Mouse (Mus musculus) ES-Bruce4 (cell line): ENCODE measurements around the gene Anpep.

Experiments used
- CTCF ChIP-seq: IDR thresholded peaks from one replicate; pipeline ENCODE4 v1.8.1; 2011; ENCODE audit warnings: low read depth, low read length
- EP300 ChIP-seq: IDR thresholded peaks from 2 replicates; pipeline ENCODE4 v1.6.1; 2011; ENCODE audit warnings: low read depth, low read length; ENCODE audit not compliant: insufficient read depth
- POLR2A ChIP-seq: IDR thresholded peaks from one replicate; pipeline ENCODE4 v1.8.1; 2011; ENCODE audit warnings: low read length; ENCODE audit not compliant: insufficient read depth

DNA sequence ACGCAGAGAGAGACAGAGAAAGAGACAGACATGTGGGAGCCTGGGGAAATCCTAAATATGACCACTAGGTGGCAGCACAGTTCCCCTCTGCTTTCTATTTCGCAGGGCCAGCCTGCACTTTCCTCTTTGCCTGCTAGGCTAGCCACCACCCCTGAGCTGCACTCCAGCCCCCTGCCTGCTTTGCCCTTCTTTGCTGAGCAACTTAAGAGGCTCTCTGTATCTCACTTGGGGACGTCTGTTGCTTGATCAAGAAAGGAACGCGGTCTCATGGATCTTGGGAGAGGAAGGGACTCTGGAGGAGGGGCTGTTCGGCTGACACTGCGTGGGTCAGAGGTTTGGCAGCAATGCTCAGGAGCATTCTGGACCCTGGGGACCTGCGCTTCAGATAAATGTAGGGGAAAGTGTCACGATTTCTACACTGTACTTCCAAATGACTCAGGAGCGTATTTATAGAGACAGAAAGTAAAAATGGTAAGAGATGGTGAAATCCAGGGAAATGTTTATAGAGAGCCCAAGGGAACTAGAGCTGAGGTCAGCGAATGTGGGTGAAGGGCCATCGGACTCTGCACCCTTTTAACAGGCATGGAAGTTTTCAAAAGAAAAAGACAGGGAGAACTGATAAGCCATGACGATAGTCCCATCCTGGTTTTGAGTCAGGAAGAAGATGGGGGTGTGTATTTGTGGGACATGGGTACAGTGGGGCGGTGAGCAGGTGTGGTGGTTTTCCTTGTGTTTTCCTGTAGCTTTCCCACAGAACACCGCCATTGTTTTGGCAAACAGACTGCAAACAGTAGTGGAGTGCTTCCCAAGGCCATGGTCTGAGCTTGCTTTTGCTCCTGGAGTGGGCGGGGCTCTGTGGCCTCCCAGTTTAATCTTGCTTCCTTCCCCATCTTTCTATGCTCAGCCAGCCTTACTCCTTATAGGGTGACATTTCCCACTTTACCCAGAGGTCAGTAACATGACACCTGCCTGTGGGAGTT, 79.9 kb downstream of the Anpep start:
- TF ChIP-seq CTCF (peak; percentile 86), POLR2A (no peak), EP300 (no peak)
